Mouse (Mus musculus) forebrain, embryonic 14.5 days (tissue): ENCODE data around the gene Twnk. TPM values are rescaled to one million over a fixed set of nuclear protein-coding genes. Genes with fewer than 3 reads are reported as not detected.
A peak's percentile ranks its signal among the peaks of the same experiment; 100 is the strongest.

Source experiments
- ATAC-seq: fragments of 200-750 bp; cut with Nextera tagmentation; 2 replicates; pipeline ENCODE4 v1.8.0; 2017; ENCODE audit warnings: mild to moderate bottlenecking, moderate library complexity
- DNase-seq: peaks from one replicate; pipeline ENCODE4 v3.0.0-alpha.2; 2015; ENCODE audit warnings: low spot score
- H3K27ac ChIP-seq: fragments of 300-500 bp; sonication (generic); 2 replicates; pipeline ENCODE4 v1.5.1; 2014; ENCODE audit warnings: low read depth, mild to moderate bottlenecking, control low read depth, low read length, moderate library complexity
- H3K27me3 ChIP-seq: fragments of 300-500 bp; sonication (generic); replicated peaks from 2 replicates; pipeline ENCODE4 v1.6.1; 2014; ENCODE audit warnings: low read length, control low read depth, mixed read lengths; ENCODE audit not compliant: control insufficient read depth, insufficient read depth
- H3K36me3 ChIP-seq: fragments of 300-500 bp; sonication (generic); 2 replicates; pipeline ENCODE4 v1.6.1; 2014; ENCODE audit warnings: low read length, control low read depth; ENCODE audit not compliant: control insufficient read depth, insufficient read depth
- H3K4me1 ChIP-seq: fragments of 300-500 bp; sonication (generic); 2 replicates; pipeline ENCODE4 v1.6.1; 2014; ENCODE audit warnings: antibody characterized with exemption, low read length, control low read depth; ENCODE audit not compliant: control insufficient read depth, insufficient read depth
- H3K4me2 ChIP-seq: fragments of 300-500 bp; sonication (generic); 2 replicates; pipeline ENCODE4 v1.6.1; 2014; ENCODE audit warnings: mild to moderate bottlenecking, control low read depth, low read length
- H3K4me3 ChIP-seq: fragments of 300-500 bp; sonication (generic); 2 replicates; pipeline ENCODE4 v1.5.1; 2014; ENCODE audit warnings: low read depth, low read length, control low read depth
- H3K9ac ChIP-seq: fragments of 300-500 bp; sonication (generic); 2 replicates; pipeline ENCODE4 v1.6.1; 2014; ENCODE audit warnings: mild to moderate bottlenecking, low read length, control low read depth, moderate library complexity
- H3K9me3 ChIP-seq: fragments of 300-500 bp; sonication (generic); replicated peaks from 2 replicates; pipeline ENCODE4 v1.6.1; 2016; ENCODE audit warnings: low read length, control low read depth, mixed read lengths; ENCODE audit not compliant: control insufficient read depth
- WGBS: fragments of 180-500 bp; shearing (Covaris S2); extraction: QIAGEN DNeasy Blood & Tissue Kit; methylation state at CpG from one replicate; pipeline ENCODE4 v1.1.7; 2014; 5-methylcytosine and 5-hydroxymethylcytosine counted together
- polyA plus RNA-seq: library from polyadenylated mRNA; unstranded; fragments of >200 nt; fragmentation: Nextera tagmentation; extraction: Ambion mirVana; gene quantifications from 2 replicates; pipeline ENCODE4 v1.2.1, GENCODE M21; 2014

The Twnk gene
- polyA plus RNA-seq, 1 experiment from 2014 or later = 10.6 TPM

- Histone ChIP-seq H3K36me3 (peaks cover 14% of the 10 kb centered on the region), H3K27me3 (no peaks in the 10 kb centered on the region), H3K9ac (peak overlapping the region; percentile 87), H3K9me3 (no peaks in the 10 kb centered on the region), H3K4me2 (peak overlapping the region; percentile 89), H3K4me1 (peaks cover 31% of the 10 kb centered on the region), H3K4me3 (peak overlapping the region; percentile 63), H3K27ac (peak overlapping the region; percentile 97)
- DNase-seq (peak; percentile 87), ATAC-seq (peak; percentile 27)
- 2% methylated on average over 17 of the region's 18 CpGs for WGBS
Observed at GRCm38 (mm10) chr19:45016341-45017215, 11.1 kb downstream of the Twnk start.

GRCm38 (mm10) chr19:45017216-45017771 lies 11.8 kb downstream of the Twnk start:
- Histone ChIP-seq H3K4me1 (peaks cover 31% of the 10 kb centered on the region), H3K27me3 (no peaks in the 10 kb centered on the region), H3K4me2 (peak overlapping the region; percentile 89), H3K36me3 (peaks cover 14% of the 10 kb centered on the region; the same call in 1 of the 2 replicates), H3K9me3 (no peaks in the 10 kb centered on the region), H3K4me3 (peak overlapping the region; percentile 63), H3K27ac (peak overlapping the region; percentile 97), H3K9ac (peak overlapping the region; percentile 87)
- peak; percentile 60 for ATAC-seq
- DNase-seq = peak; percentile 87
- 0% methylated on average over 20 of the region's 27 CpGs for WGBS

- peak overlapping the region; percentile 89 for H3K4me2 ChIP-seq
- ATAC-seq (peak; percentile 61), DNase-seq (peak; percentile 80)
- peak overlapping the region; percentile 97 for H3K27ac ChIP-seq
- WGBS = under 1% methylated on average over 32 of the region's 48 CpGs
- H3K4me3 ChIP-seq = peak overlapping the region; percentile 63
- H3K4me1 ChIP-seq = peaks cover 31% of the 10 kb centered on the region
- H3K9me3 ChIP-seq = no peaks in the 10 kb centered on the region
- H3K9ac ChIP-seq = peak overlapping the region; percentile 87
- H3K27me3 ChIP-seq = no peaks in the 10 kb centered on the region
- H3K36me3 ChIP-seq = peaks cover 16% of the 10 kb centered on the region; the same call in 1 of the 2 replicates
Observed at GRCm38 (mm10) chr19:45017909-45018308, 12.4 kb downstream of the Twnk start.

GRCm38 (mm10) chr19:45018351-45018831 lies 12.9 kb downstream of the Twnk start:
- no peaks in the 10 kb centered on the region for H3K9me3 ChIP-seq
- peak overlapping the region; percentile 97 for H3K27ac ChIP-seq
- H3K36me3 ChIP-seq = peaks cover 18% of the 10 kb centered on the region
- ATAC-seq (peak; percentile 1; the same call in 1 of the 2 replicates), DNase-seq (peak; percentile 51)
- peak overlapping the region; percentile 63 for H3K4me3 ChIP-seq
- H3K4me1 ChIP-seq = peaks cover 31% of the 10 kb centered on the region
- H3K9ac ChIP-seq = peak overlapping the region; percentile 87
- H3K27me3 ChIP-seq = no peaks in the 10 kb centered on the region
- WGBS = 0% methylated on average over 13 of the region's 13 CpGs
- H3K4me2 ChIP-seq = peak overlapping the region; percentile 89

- ATAC-seq = no peak
- H3K9ac ChIP-seq = no peak overlapping the region
- no peak overlapping the region for H3K4me3 ChIP-seq
- H3K27ac ChIP-seq = no peak overlapping the region
- peaks cover 32% of the 10 kb centered on the region for H3K36me3 ChIP-seq
- no peak overlapping the region for H3K4me2 ChIP-seq
- 71% methylated on average over 6 of the region's 6 CpGs for WGBS
- H3K27me3 ChIP-seq = no peaks in the 10 kb centered on the region
- H3K4me1 ChIP-seq = peaks cover 26% of the 10 kb centered on the region
- DNase-seq = no peak
- no peaks in the 10 kb centered on the region for H3K9me3 ChIP-seq
Observed at GRCm38 (mm10) chr19:45020348-45020747, 14.9 kb downstream of the Twnk start.

GRCm38 (mm10) chr19:45021362-45021761 lies 15.9 kb downstream of the Twnk start:
- 93% methylated on average over 15 of the region's 15 CpGs for WGBS
- Histone ChIP-seq H3K4me2 (no peak overlapping the region), H3K27me3 (no peaks in the 10 kb centered on the region), H3K9ac (no peak overlapping the region), H3K9me3 (no peaks in the 10 kb centered on the region), H3K27ac (no peak overlapping the region), H3K36me3 (peaks cover 43% of the 10 kb centered on the region), H3K4me1 (peaks cover 17% of the 10 kb centered on the region), H3K4me3 (no peak overlapping the region)
- DNase-seq (no peak), ATAC-seq (no peak)

- H3K4me3 ChIP-seq = no peak overlapping the region
- H3K9ac ChIP-seq = no peak overlapping the region
- no peak overlapping the region for H3K4me2 ChIP-seq
- peaks cover 66% of the 10 kb centered on the region for H3K36me3 ChIP-seq
- H3K9me3 ChIP-seq = no peaks in the 10 kb centered on the region
- ATAC-seq (no peak), DNase-seq (no peak)
- H3K27ac ChIP-seq = no peak overlapping the region
- peaks cover 9% of the 10 kb centered on the region for H3K4me1 ChIP-seq
- H3K27me3 ChIP-seq = no peaks in the 10 kb centered on the region
- WGBS = 84% methylated on average over 11 of the region's 11 CpGs
Observed at GRCm38 (mm10) chr19:45023993-45024392, 18.5 kb downstream of the Twnk start.

GRCm38 (mm10) chr19:45024775-45025174 lies 19.3 kb downstream of the Twnk start:
- DNase-seq (no peak), ATAC-seq (no peak)
- Histone ChIP-seq H3K27ac (no peak overlapping the region), H3K4me3 (no peak overlapping the region), H3K9ac (no peak overlapping the region), H3K9me3 (no peaks in the 10 kb centered on the region), H3K4me1 (0 out of 2 replicates have a peak, but pooled peaks cover 5% of the 10 kb centered on the region), H3K4me2 (no peak overlapping the region), H3K27me3 (no peaks in the 10 kb centered on the region), H3K36me3 (peaks cover 66% of the 10 kb centered on the region)
- WGBS = 91% methylated on average over 20 of the region's 20 CpGs
